Mouse (Mus musculus) ES-CJ7 (cell line): ENCODE results near the gene Alg10b.

ENCODE experiments used
- DNase-seq: peaks from one replicate; pipeline ENCODE4 v3.0.0; 2011; ENCODE audit warnings: low read depth, low spot score

Alg10b gene

GRCm38 (mm10) chr15:90223969-90224750 lies at the start of gene Alg10b:
Gene Alg10b (plus strand): TSS chr15:90224311.
- peak; percentile 93 for DNase-seq

GRCm38 (mm10) chr15:90183108-90183507 lies 41.0 kb upstream of the Alg10b start:
- DNase-seq: peak; percentile 64

- no peak for DNase-seq
These were observed 40.6 kb upstream of the Alg10b start for GRCm38 (mm10) chr15:90183511-90183910.

GRCm38 (mm10) chr15:90184743-90185142 lies 39.4 kb upstream of the Alg10b start:
- no peak for DNase-seq

GRCm38 (mm10) chr15:90189477-90189876 lies 34.6 kb upstream of the Alg10b start:
- DNase-seq: peak; percentile 57

GRCm38 (mm10) chr15:90213946-90214345 lies 10.2 kb upstream of the Alg10b start:
- no peak for DNase-seq

- DNase-seq: peak; percentile 51
These were observed 9.2 kb upstream of the Alg10b start for GRCm38 (mm10) chr15:90214913-90215312.

- peak; percentile 88 for DNase-seq
These were observed 1.0 kb downstream of the Alg10b start for GRCm38 (mm10) chr15:90225058-90225575.

GRCm38 (mm10) chr15:90237657-90238056 lies 13.5 kb downstream of the Alg10b start:
- DNase-seq: peak; percentile 35

- no peak for DNase-seq
These were observed 20.0 kb downstream of the Alg10b start for GRCm38 (mm10) chr15:90244081-90244480.

GRCm38 (mm10) chr15:90249694-90250093 lies 25.6 kb downstream of the Alg10b start:
- DNase-seq: peak; percentile 38

GRCm38 (mm10) chr15:90282876-90283275 lies 58.8 kb downstream of the Alg10b start:
- DNase-seq: no peak
